Mouse (Mus musculus) neural tube, embryonic 14.5 days (tissue): ENCODE data around the gene Nckipsd. TPM values are rescaled to one million over a fixed set of nuclear protein-coding genes. Genes with fewer than 3 reads are reported as not detected.

Source experiments
- ATAC-seq: fragments of 200-750 bp; cut with Nextera tagmentation; 2 replicates; pipeline ENCODE4 v1.8.0; 2017; ENCODE audit warnings: low read depth, mild to moderate bottlenecking, moderate TSS enrichment, moderate library complexity
- H3K27ac ChIP-seq: fragments of 300-500 bp; sonication (generic); 2 replicates; pipeline ENCODE4 v1.5.1; 2014; ENCODE audit warnings: low read depth, mild to moderate bottlenecking, control low read depth, low read length, moderate library complexity, mixed read lengths
- H3K27me3 ChIP-seq: fragments of 300-500 bp; sonication (generic); 2 replicates; pipeline ENCODE4 v1.6.1; 2014; ENCODE audit warnings: low read length; ENCODE audit not compliant: control insufficient read depth, insufficient read depth
- H3K36me3 ChIP-seq: fragments of 300-500 bp; sonication (generic); 2 replicates; pipeline ENCODE4 v1.6.1; 2014; ENCODE audit warnings: low read length, mixed read lengths; ENCODE audit not compliant: control insufficient read depth, insufficient read depth
- H3K4me1 ChIP-seq: fragments of 300-500 bp; sonication (generic); 2 replicates; pipeline ENCODE4 v1.6.1; 2014; ENCODE audit warnings: low read length; ENCODE audit not compliant: control insufficient read depth, insufficient read depth
- H3K4me2 ChIP-seq: fragments of 300-500 bp; sonication (generic); 2 replicates; pipeline ENCODE4 v1.6.1; 2014; ENCODE audit warnings: mild to moderate bottlenecking, low read depth, low read length, control low read depth
- H3K4me3 ChIP-seq: fragments of 300-500 bp; sonication (generic); 2 replicates; pipeline ENCODE4 v1.5.1; 2014; ENCODE audit warnings: low read depth, low read length, control low read depth, mixed read lengths
- H3K9ac ChIP-seq: fragments of 300-500 bp; sonication (generic); replicated peaks from 2 replicates; pipeline ENCODE4 v1.6.1; 2014; ENCODE audit warnings: low read depth, mild to moderate bottlenecking, control low read depth, low read length, mixed read lengths
- H3K9me3 ChIP-seq: fragments of 300-500 bp; sonication (generic); 2 replicates; pipeline ENCODE4 v1.6.1; 2016; ENCODE audit warnings: low read length; ENCODE audit not compliant: control insufficient read depth
- WGBS: fragments of 180-500 bp; shearing (Covaris S2); extraction: QIAGEN DNeasy Blood & Tissue Kit; methylation state at CpG from one replicate; pipeline ENCODE4 v1.1.7; 2014; 5-methylcytosine and 5-hydroxymethylcytosine counted together
- polyA plus RNA-seq: library from polyadenylated mRNA; unstranded; fragments of >200 nt; fragmentation: Nextera tagmentation; extraction: Ambion mirVana; gene quantifications from 2 replicates; pipeline ENCODE4 v1.2.1, GENCODE M21; 2014

The Nckipsd gene
- polyA plus RNA-seq, 1 experiment from 2014 or later, result 25.4 TPM

DNA sequence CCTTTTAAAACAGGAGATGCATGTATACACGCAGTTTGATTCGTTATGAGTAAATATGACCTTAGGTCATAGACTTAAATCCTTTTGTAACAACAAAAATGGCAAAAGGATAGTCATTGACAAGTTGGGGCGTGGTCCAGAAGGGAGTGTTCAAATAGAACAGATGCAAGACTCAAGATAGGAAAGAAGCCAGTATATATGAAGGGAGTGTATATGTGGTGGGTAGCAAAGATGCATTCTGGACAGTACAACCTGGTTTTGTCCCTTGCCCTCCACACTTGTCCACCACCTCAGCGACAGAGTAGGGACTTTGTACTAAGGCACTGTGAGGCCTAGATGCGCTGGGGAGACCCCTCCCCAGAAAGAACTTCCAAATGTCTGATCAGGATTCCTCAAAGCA lies 494 bp upstream of the Nckipsd start:
- 78% methylated on average over 5 of the region's 5 CpGs for WGBS
- ATAC-seq, result peak; percentile 25; the same call in 1 of the 2 replicates

DNA sequence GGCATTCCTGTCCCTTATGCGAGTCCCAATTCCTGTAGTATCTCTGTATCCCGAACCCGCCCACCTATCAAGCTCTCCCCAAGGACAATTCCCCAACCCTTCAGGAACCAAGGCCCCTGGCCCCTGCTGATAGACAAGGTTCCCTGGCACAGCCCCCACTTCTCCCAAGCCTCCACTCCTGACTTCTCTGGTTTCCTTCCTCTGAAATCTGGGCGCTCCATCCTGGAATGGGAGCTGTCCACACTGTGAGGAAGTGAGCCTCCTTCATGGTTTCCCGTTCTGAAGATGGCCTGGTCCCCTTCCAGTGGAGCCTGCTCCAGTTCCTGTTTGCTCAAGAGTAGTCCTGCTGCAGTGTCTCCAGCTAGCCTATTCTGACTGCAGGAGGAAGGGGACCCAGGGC lies 1.0 kb downstream of the Nckipsd start:
- Histone ChIP-seq H3K27ac (no peak overlapping the region), H3K9me3 (no peaks in the 10 kb centered on the region), H3K9ac (peak overlapping the region; percentile 80), H3K4me2 (peak overlapping the region; percentile 64), H3K27me3 (no peaks in the 10 kb centered on the region), H3K36me3 (peaks cover 41% of the 10 kb centered on the region), H3K4me1 (no peaks in the 10 kb centered on the region; the same call in 1 of the 2 replicates), H3K4me3 (peak overlapping the region; percentile 78)
- WGBS, result 67% methylated on average over 5 of the region's 5 CpGs
- no peak for ATAC-seq

More for the DNA sequence above, 494 bp upstream of the Nckipsd start:
- H3K36me3 ChIP-seq, result peaks cover 37% of the 10 kb centered on the region
- no peak overlapping the region for H3K9ac ChIP-seq
- no peak overlapping the region for H3K27ac ChIP-seq
- H3K4me2 ChIP-seq, result no peak overlapping the region
- H3K4me1 ChIP-seq, result no peaks in the 10 kb centered on the region; the same call in 1 of the 2 replicates
- no peaks in the 10 kb centered on the region for H3K27me3 ChIP-seq
- H3K9me3 ChIP-seq, result no peaks in the 10 kb centered on the region
- H3K4me3 ChIP-seq, result 0 out of 2 replicates have a peak overlapping the region, but pooled peaks have one; percentile 78

DNA sequence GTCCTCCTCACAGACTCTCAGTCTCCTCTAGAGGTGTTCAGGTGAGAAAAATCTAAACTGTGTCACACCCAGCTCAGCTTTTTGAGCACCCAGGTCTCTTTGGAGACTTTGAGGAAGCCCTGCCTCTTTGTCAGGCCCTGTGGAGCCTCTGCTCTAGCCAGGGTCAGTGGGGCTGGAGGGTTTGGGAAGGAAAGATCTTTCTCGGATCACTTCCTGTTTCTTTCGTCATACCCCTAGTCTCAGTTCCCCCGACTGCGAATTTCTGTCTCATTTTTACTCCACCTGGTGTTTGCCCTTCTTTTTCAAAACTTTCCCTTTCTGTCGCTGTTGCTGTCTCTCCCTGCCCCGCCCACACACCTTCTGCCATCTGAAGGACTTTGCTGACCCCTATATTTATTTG lies 1.6 kb downstream of the Nckipsd start:
- peaks cover 41% of the 10 kb centered on the region for H3K36me3 ChIP-seq
- ATAC-seq, result no peak
- 90% methylated on average over 6 of the region's 6 CpGs for WGBS
- H3K9me3 ChIP-seq, result no peaks in the 10 kb centered on the region
- no peak overlapping the region for H3K4me2 ChIP-seq
- H3K9ac ChIP-seq, result no peak overlapping the region
- no peak overlapping the region for H3K27ac ChIP-seq
- H3K4me1 ChIP-seq, result no peaks in the 10 kb centered on the region; the same call in 1 of the 2 replicates
- no peaks in the 10 kb centered on the region for H3K27me3 ChIP-seq
- no peak overlapping the region for H3K4me3 ChIP-seq

DNA sequence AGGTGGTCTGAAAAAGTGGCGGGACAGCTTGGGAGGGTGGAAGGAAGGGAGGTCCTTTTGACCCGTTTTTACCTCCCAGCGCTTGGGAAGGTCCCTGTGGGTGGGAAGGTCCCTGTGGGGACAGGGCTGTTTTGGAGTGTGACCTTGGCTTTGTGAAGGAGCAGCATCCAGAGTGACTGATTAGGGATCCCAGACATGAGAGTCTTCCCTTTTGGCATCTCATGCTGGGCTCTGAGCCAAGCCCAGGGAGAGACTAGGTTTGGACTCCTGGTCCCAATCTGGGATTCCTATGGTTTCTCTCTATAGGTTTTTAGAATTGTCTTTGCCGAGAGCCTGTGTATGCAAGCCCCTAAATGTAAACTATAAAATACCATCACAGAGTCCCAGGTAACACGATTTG lies 2.3 kb downstream of the Nckipsd start:
- Histone ChIP-seq H3K9me3 (no peaks in the 10 kb centered on the region), H3K9ac (no peak overlapping the region), H3K4me2 (no peak overlapping the region), H3K27ac (no peak overlapping the region), H3K27me3 (no peaks in the 10 kb centered on the region), H3K4me1 (no peaks in the 10 kb centered on the region; the same call in 1 of the 2 replicates), H3K4me3 (no peak overlapping the region), H3K36me3 (peaks cover 47% of the 10 kb centered on the region)
- WGBS, result 81% methylated on average over 5 of the region's 5 CpGs
- ATAC-seq, result no peak

DNA sequence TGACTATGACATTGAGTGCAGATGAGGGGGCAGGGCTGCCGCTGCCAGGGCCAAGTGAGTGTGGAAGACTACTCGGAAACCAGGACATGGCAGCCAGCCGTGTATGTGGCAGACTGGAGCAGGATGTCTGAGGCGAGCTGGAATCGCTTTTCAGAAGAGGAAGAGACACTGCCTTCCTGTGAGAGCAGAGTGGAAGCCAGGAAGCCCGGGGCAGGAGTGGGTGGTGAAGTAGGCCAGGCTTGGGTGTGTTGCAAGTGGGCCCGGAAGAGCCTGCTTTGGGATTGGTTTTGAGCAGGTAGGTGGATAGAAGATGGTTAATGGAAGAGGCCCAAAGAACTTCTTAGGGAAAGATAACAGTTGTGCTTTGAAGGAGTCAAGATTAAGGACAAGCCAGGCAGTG lies 7.4 kb downstream of the Nckipsd start:
- no peak for ATAC-seq
- H3K4me2 ChIP-seq, result no peak overlapping the region
- no peak overlapping the region for H3K27ac ChIP-seq
- H3K27me3 ChIP-seq, result no peaks in the 10 kb centered on the region
- H3K4me3 ChIP-seq, result no peak overlapping the region
- H3K9me3 ChIP-seq, result no peaks in the 10 kb centered on the region
- H3K36me3 ChIP-seq, result peaks cover 53% of the 10 kb centered on the region
- WGBS, result 94% methylated on average over 7 of the region's 7 CpGs
- H3K4me1 ChIP-seq, result no peaks in the 10 kb centered on the region
- no peak overlapping the region for H3K9ac ChIP-seq

DNA sequence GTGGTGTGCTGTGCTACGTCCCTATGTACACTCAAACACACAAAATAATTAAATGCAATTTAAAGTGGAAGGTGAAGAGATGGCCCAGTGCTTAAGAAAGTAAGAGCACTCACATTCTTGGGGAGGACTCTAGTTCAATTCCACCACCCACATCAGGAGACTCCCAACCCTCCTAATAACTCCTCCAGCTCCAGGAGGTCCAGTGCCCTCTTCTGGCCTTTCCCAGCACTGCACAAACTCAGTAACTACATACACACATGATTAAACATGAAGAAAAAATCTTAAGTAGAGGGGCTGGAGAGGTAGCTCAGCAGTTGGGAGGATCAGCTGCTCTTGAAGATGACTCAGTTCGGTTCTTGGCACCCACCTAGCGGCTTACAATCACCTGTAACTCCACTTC lies 11.3 kb downstream of the Nckipsd start:
- no peak for ATAC-seq
- WGBS, result 66% methylated on average over 3 of the region's 3 CpGs
- H3K36me3 ChIP-seq, result peaks cover 29% of the 10 kb centered on the region

DNA sequence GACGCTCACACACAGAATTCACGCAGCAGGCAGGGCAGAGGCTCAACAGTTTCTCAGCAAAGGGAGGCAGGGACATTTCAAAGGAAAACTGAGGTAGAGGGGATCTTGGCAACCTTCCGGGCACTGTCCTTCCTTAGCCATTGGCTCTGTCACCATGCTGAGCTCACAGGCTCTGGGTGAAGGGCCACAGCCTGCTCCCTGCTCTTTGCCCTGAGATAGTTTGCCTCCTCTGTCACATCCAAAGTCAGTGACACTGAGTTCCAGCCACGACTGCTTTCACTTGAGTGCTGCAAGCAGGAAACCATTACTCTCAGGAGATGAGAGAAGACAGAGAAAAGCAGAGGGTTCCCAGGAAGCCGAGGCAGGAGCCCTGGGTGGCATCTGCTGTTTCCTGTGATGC lies 11.9 kb downstream of the Nckipsd start:
- H3K9me3 ChIP-seq, result no peaks in the 10 kb centered on the region
- H3K36me3 ChIP-seq, result peaks cover 23% of the 10 kb centered on the region
- no peaks in the 10 kb centered on the region for H3K27me3 ChIP-seq
- H3K27ac ChIP-seq, result no peak overlapping the region
- no peak for ATAC-seq
- no peak overlapping the region for H3K9ac ChIP-seq
- H3K4me1 ChIP-seq, result no peaks in the 10 kb centered on the region
- no peak overlapping the region for H3K4me2 ChIP-seq
- no peak overlapping the region for H3K4me3 ChIP-seq
- 77% methylated on average over 5 of the region's 5 CpGs for WGBS

More for the DNA sequence above, 11.3 kb downstream of the Nckipsd start:
- no peaks in the 10 kb centered on the region for H3K9me3 ChIP-seq
- no peaks in the 10 kb centered on the region for H3K4me1 ChIP-seq
- no peaks in the 10 kb centered on the region for H3K27me3 ChIP-seq
- no peak overlapping the region for H3K9ac ChIP-seq
- H3K4me3 ChIP-seq, result no peak overlapping the region
- H3K4me2 ChIP-seq, result no peak overlapping the region
- H3K27ac ChIP-seq, result no peak overlapping the region

DNA sequence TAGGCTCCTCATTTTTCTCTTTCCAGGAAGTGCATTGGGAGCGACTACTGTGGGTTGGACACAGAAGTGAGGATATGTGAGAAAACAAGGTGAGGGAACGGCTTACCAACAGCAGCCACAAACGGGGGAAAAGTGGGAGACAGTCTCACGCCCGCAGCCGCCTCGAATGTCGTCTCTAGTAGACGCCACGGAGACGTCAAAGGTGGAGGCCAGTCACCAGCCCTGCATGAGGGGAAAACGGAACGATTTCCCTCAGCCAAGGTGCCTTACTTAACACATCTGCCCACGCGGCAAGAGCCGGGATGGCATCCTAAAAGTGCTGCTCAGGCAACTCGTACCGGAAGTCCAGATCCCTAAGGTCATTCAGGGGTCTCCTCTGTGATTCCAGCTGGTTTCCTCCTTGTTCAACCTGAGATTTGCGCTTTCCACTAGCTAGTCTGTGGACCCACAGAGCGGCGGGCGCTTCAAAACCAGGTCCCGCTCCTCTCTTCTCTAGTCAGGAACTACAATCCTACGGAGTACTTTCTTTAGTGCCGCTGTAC lies 16.0 kb downstream of the Nckipsd start:
- WGBS, result 2% methylated on average over 25 of the region's 25 CpGs
- Histone ChIP-seq H3K4me1 (peaks cover 13% of the 10 kb centered on the region), H3K36me3 (peaks cover 15% of the 10 kb centered on the region; the same call in 1 of the 2 replicates), H3K4me3 (peak overlapping the region; percentile 75), H3K9ac (peak overlapping the region; percentile 53), H3K4me2 (peak overlapping the region; percentile 86), H3K27me3 (peaks cover 4% of the 10 kb centered on the region; the same call in 1 of the 2 replicates), H3K9me3 (no peaks in the 10 kb centered on the region), H3K27ac (peak overlapping the region; percentile 82; the same call in 1 of the 2 replicates)
- peak; percentile 0; the same call in 1 of the 2 replicates for ATAC-seq

DNA sequence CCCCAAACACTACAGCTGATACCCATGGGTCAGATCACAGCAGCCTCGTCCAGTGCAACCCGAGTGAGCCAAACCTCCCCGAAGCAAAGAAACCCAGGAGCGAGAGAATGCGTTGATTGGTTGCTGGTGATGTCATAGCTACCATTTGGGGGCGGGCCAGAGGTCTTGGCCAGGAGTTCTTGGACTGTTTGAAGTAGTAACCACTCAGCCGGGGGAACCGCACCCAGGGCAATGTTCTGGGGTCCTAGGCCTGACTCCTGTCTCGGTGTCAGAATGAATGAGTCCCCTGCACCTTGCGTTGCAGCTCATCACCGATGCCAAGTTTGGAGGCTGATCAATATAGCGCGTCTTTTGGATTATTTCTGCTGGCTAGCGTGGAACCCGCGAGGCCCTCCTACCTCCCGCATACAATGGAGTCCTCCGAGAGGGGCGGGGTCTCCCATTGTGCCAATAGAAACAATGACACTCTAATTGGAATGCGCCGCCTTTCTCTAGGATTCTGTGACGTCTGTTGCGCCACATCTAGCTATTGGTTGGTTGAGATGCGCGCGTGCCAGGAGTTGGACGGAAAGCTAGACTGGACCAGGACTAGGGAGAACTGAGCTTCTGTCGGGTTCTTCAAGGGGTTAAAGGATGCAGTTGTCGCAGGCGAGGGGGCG lies 16.7 kb downstream of the Nckipsd start:
- Histone ChIP-seq H3K27me3 (peaks cover 4% of the 10 kb centered on the region; the same call in 1 of the 2 replicates), H3K36me3 (peaks cover 19% of the 10 kb centered on the region; the same call in 1 of the 2 replicates), H3K4me2 (peak overlapping the region; percentile 86), H3K9me3 (no peaks in the 10 kb centered on the region), H3K9ac (peak overlapping the region; percentile 84), H3K4me1 (peaks cover 15% of the 10 kb centered on the region), H3K4me3 (peak overlapping the region; percentile 75), H3K27ac (peak overlapping the region; percentile 82)
- ATAC-seq, result peak; percentile 90
- WGBS, result under 1% methylated on average over 31 of the region's 31 CpGs
